Mouse (Mus musculus) heart, postnatal 0 days (tissue): Measurements from ENCODE around the gene Gpr135.

ENCODE experiments used
- CTCF ChIP-seq: IDR thresholded peaks from 2 replicates; pipeline ENCODE4 v1.5.1; 2016; ENCODE audit warnings: antibody characterized with exemption, control low read depth, low read depth
- EP300 ChIP-seq: IDR thresholded peaks from 2 replicates; pipeline ENCODE4 v1.6.1; 2016; ENCODE audit warnings: antibody characterized with exemption, low read depth

- TF ChIP-seq CTCF = peak; percentile 56
- TF ChIP-seq EP300 = no peak
Observed at GRCm38 (mm10) chr12:72053303-72053702, 17.6 kb downstream of the Gpr135 start.
